Mouse (Mus musculus) gastrocnemius, postnatal 36 days (tissue): ENCODE data around the gene Smc5. TPM values are rescaled to one million over a fixed set of nuclear protein-coding genes. Genes with fewer than 3 reads are reported as not detected.

Experiments
- total RNA-seq, 2 experiments: library from RNA; stranded (reverse); gene quantifications; 2 replicates each; pipeline ENCODE4 v1.2.3; 2021

Gene Smc5
- total RNA-seq, 2 experiments from 2014 or later, result 13.4 to 14.0 TPM

Other genes with a start within 250 kb of the Smc5 start
- gene Klf9, start 132.7 kb downstream of the Smc5 start, total RNA-seq, result 100 to 1,000 TPM; 115 to 151 TPM
- gene Mamdc2, start 174.5 kb upstream of the Smc5 start, total RNA-seq, result under 1 TPM; 0.89 to 0.92 TPM